Comparison of ENCODE assay signal across 26 mouse cellular contexts in genomic region chr17:79545878-79546277, GRCm38 (mm10).
"Had no signal": no experiment of that assay in that cellular context is flagged by ENCODE, and none has a peak within 500 bp of the region (broad histone marks: within the 10 kb centered on the region; RNA-seq: fewer than 3 reads in every experiment).

No protein-coding gene starts in this region.

- H3K27ac ChIP-seq: heart, embryonic 13.5 days; heart, embryonic 15.5 days; hindbrain, embryonic 10.5 days; hindbrain, embryonic 12.5 days; hindbrain, embryonic 14.5 days; intestine, embryonic 15.5 days; limb, embryonic 12.5 days; liver, embryonic 12.5 days; liver, embryonic 14.5 days had no signal

- H3K9me3 ChIP-seq: heart, embryonic 13.5 days; heart, embryonic 15.5 days; hindbrain, embryonic 10.5 days; hindbrain, embryonic 12.5 days; intestine, embryonic 15.5 days; limb, embryonic 12.5 days; liver, embryonic 12.5 days had no signal

- H3K4me2 ChIP-seq: heart, embryonic 11.5 days; heart, embryonic 13.5 days; heart, embryonic 15.5 days; hindbrain, embryonic 12.5 days; hindbrain, embryonic 14.5 days; intestine, embryonic 15.5 days; limb, embryonic 12.5 days; liver, embryonic 12.5 days had no signal

- ATAC-seq: hindbrain, embryonic 16.5 days; inflammation-experienced regulatory T-cells, adult 6 months; intestine, embryonic 15.5 days; intestine, postnatal 0 days; liver, embryonic 12.5 days had no signal

- H3K9ac ChIP-seq: heart, embryonic 13.5 days; heart, embryonic 15.5 days; hindbrain, embryonic 12.5 days; hindbrain, embryonic 14.5 days; intestine, embryonic 15.5 days; limb, embryonic 12.5 days; liver, embryonic 12.5 days; liver, embryonic 14.5 days had no signal

- H3K27me3 ChIP-seq: heart, embryonic 13.5 days; heart, embryonic 15.5 days; hindbrain, embryonic 12.5 days; intestine, embryonic 15.5 days; limb, embryonic 12.5 days; liver, embryonic 12.5 days had no signal

- DNase-seq: gastrocnemius, postnatal 14 days; gastrocnemius, postnatal 36 days; heart, adult 2 months; heart, postnatal 14 days; heart, postnatal 4 days; kidney, adult 18-20 months; kidney, adult 8-10 months; kidney, postnatal 10 days; kidney, postnatal 36 days; layer of hippocampus, adult 9-11 months; layer of hippocampus, postnatal 36 days; left cerebral cortex, postnatal 4 days; liver had no signal

- H3K4me1 ChIP-seq: hindbrain, embryonic 10.5 days; hindbrain, embryonic 12.5 days; limb, embryonic 12.5 days; liver, embryonic 12.5 days had no signal

- H3K4me3 ChIP-seq: heart, adult 2 months; heart, embryonic 13.5 days; heart, embryonic 15.5 days; hindbrain, embryonic 10.5 days; hindbrain, embryonic 12.5 days; intestine, embryonic 15.5 days; limb, embryonic 12.5 days; liver, embryonic 12.5 days had no signal

- H3K36me3 ChIP-seq: heart, embryonic 13.5 days; heart, embryonic 15.5 days; hindbrain, embryonic 10.5 days; hindbrain, embryonic 12.5 days; intestine, embryonic 15.5 days; limb, embryonic 12.5 days; liver, embryonic 12.5 days had no signal
